Mouse (Mus musculus): Measurements from ENCODE around the gene 4930486L24Rik. TPM values are rescaled to one million over a fixed set of nuclear protein-coding genes. Genes with fewer than 3 reads are reported as not detected.

Gene 4930486L24Rik
- total RNA-seq, 2 experiments from 2014 or later: 0.66 TPM; not detected in 1

DNA sequence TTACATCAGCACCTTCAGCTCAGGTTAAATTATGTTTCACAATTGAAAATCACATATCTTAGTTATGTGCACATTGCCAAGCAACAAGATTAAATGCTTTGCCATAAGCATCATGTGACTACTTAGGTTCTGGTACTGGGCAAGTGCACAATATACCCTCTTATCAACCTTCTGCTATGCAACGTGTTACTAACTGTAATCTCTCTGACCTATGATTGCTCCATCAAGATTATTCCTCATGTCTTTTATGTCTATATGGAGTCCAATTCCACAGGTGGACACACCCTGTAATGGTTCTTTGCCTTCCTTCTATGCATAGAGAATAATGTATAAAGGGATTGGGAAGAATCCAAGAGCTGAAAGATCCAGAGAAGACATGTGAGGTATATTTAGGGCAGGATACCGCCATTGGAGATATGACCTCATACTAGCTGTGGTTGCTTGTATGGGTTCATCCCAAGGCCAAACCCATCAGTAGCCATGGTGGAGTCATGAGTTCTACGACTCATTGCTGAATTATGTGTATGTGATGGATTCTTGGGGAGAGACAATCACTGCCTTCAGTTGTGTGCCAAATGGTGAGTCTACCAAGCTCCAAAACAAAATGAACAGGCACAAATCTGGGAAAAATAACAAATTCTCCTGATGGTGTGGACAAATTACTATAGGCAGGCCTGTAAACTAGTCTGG lies 43.6 kb downstream of the 4930486L24Rik start:
- Histone ChIP-seq H3K4me3 (no peak overlapping the region), H3K27ac (no peak overlapping the region)
- no peak for DNase-seq
- no peak for TF ChIP-seq CTCF (IDR thresholded peaks at IDR 0.05)
- intact Hi-C loops (cut with DNase I): no loop called here

DNA sequence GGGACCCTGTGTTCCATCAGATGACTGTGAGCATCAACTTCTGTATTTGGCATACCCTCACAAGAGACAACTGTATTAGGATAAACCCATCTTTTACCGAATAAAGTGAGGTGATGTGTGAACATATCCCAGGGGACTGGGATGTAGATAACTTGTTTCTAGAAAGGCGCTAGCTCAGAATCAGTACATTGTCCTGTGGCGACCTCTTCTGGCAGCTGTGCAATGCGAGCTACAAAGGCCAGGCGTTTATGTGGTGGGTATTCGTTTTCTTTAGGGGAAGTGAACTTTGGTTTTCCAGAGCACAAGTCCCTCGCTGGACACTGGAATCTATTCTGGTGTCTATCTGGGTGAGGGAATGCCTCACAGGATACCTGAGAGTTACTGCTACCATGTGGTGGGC lies 44.8 kb downstream of the 4930486L24Rik start:
- intact Hi-C loops (cut with DNase I): loop anchor here (2.0 kb wide), 1 partner anchor 61 kb away; no protein-coding TSS in a partner anchor
- DNase-seq: peak; percentile 28
- H3K4me3 ChIP-seq: no peak overlapping the region
- peak; percentile 59 for TF ChIP-seq CTCF (IDR thresholded peaks at IDR 0.05)
- no peak overlapping the region for H3K27ac ChIP-seq

DNA sequence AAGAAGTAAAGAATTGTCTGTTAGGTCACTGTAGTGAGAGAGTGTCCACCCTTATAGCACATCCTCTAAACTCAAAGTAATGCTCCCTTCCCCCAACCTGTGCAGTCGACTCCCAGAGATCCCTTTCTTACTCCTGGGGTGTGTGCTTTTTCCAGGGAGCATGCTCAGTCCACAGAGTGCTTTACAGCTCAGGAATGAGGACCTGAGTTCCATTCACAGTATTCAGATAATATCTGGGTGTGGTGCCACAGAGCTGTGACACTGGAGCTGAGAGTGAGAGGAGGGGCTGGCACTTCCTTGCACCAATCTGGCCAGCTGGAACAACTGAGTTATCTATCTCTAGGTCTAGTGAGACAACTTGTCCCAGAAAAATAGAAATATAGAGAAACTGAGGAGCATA lies 50.6 kb downstream of the 4930486L24Rik start:
- intact Hi-C loops (cut with DNase I): no loop called here
- no peak for TF ChIP-seq CTCF (IDR thresholded peaks at IDR 0.05)
- no peak overlapping the region for H3K4me3 ChIP-seq
- no peak overlapping the region for H3K27ac ChIP-seq
- no peak for DNase-seq

- intact Hi-C loops (cut with DNase I): no loop called here
- TF ChIP-seq CTCF (IDR thresholded peaks at IDR 0.05): no peak
- H3K27ac ChIP-seq: no peak overlapping the region
Measured at GRCm38 (mm10) chr13:60812768-60813167, 51.5 kb downstream of the 4930486L24Rik start.

DNA sequence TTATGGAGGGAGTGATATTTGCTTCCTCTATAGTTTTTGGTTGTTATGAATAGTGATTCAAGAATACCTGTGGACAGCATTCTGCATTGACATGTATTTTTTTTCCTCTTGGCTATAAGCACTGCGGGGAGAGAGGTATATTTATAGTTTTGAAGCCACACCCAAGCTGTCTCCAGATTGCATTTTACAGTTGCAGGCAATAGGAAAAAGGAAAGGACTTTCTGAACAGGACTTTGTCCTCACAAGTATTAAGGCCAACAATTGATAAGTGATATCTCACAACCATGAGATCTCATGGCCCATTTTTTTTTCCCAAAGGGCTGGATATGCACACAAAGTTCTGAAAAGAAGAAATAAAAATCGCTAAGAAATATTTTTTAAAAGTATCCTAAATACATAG lies 54.6 kb downstream of the 4930486L24Rik start:
- Histone ChIP-seq H3K27ac (no peak overlapping the region), H3K4me3 (no peak overlapping the region)
- intact Hi-C loops (cut with DNase I): no loop called here
- no peak for DNase-seq
- no peak for TF ChIP-seq CTCF (IDR thresholded peaks at IDR 0.05)

More at GRCm38 (mm10) chr13:60812768-60813167, 51.5 kb downstream of the 4930486L24Rik start:
- no peak overlapping the region for H3K4me3 ChIP-seq
- DNase-seq: no peak

DNA sequence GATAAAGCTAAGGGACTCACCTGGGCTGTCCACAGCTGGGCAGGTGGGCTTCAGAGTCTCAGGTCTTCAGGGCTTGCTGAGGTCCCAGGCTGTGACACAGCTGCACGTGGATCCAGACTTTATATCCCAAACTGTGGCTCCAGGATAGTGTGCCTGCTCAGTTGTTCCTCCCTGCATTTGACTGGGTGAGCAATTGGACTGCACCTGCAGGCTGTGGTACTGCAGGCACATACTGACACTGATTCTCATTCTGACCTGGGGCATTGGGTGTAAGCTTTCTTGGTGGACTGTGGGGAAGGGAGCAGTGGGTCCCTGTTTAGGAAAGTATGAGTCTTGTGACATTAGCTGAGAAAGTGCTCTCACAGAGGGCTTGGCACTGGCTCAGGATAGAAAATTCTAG lies 61.5 kb downstream of the 4930486L24Rik start, which contains the start of gene Ctsll3:
Ctsll3 (minus strand) TSS at position 101 of the 400 bp plus-strand sequence.
- Histone ChIP-seq H3K27ac (no peak within 1 kb of the TSS), H3K4me3 (no peak within 1 kb of the TSS)
- intact Hi-C loops (cut with DNase I): no loop called here
- no peak for TF ChIP-seq CTCF (IDR thresholded peaks at IDR 0.05)
- DNase-seq: no peak

Other genes starting within 250 kb of the 4930486L24Rik start
- not detected for gene BC051665, start 78.1 kb downstream of the 4930486L24Rik start, total RNA-seq (2021)
- not detected for gene Ctsll3, start 61.6 kb downstream of the 4930486L24Rik start, total RNA-seq (2021)
- gene Gm49392, start 32.4 kb upstream of the 4930486L24Rik start, total RNA-seq (2021): under 1 TPM in 1 of 2 experiments, not detected in 1; 0.42 TPM
- 1 to 10 TPM; 1.5 to 1.9 TPM for gene Ctla2b, start 33.0 kb upstream of the 4930486L24Rik start, total RNA-seq (2021)
- gene Tpbpb, start 40.4 kb upstream of the 4930486L24Rik start, total RNA-seq (2021): not detected
- under 1 TPM in 1 of 2 experiments, not detected in 1; 0.67 TPM for gene Gm49393, start 71.1 kb upstream of the 4930486L24Rik start, total RNA-seq (2021)
- 1 to 10 TPM in 1 of 2 experiments, not detected in 1; 4.7 TPM for gene Gm49391, start 72.1 kb upstream of the 4930486L24Rik start, total RNA-seq (2021)
- gene Ctla2a, start 72.2 kb upstream of the 4930486L24Rik start, total RNA-seq (2021): 10 to 100 TPM; 29.3 to 29.6 TPM
- gene Tpbpa, start 77.5 kb upstream of the 4930486L24Rik start, total RNA-seq (2021): not detected
- gene Ctsj, start 141.5 kb upstream of the 4930486L24Rik start, total RNA-seq (2021): not detected
- not detected for gene Ctsq, start 176.2 kb upstream of the 4930486L24Rik start, total RNA-seq (2021)